Mouse (Mus musculus) cerebellum, adult 2 months (tissue): ENCODE measurements at regions not wholly inside any gene's neighbourhood (a gene's known extent, or its start where the extent isn't known, plus 50 kb on each side); places are given as distances from the start of the nearest gene placed in this dataset.

Experiments used
- CTCF ChIP-seq: fragments of 200-500 bp; IDR thresholded peaks from 2 replicates; pipeline ENCODE4 v1.5.1; 2011; ENCODE audit warnings: low read depth, mild to moderate bottlenecking, control low read depth, low read length, moderate library complexity, borderline replicate concordance; ENCODE audit not compliant: insufficient read depth
- POLR2A ChIP-seq: fragments of 200-500 bp; IDR thresholded peaks from 2 replicates; pipeline ENCODE4 v1.6.1; 2011; ENCODE audit warnings: low read length, control low read depth, borderline replicate concordance; ENCODE audit not compliant: insufficient read depth

- no peak for TF ChIP-seq CTCF
- TF ChIP-seq POLR2A: no peak
These were observed 171.1 kb upstream of the Mkln1 start for GRCm38 (mm10) chr6:31227406-31227805.
